Mouse (Mus musculus): Measurements from ENCODE around the gene Cers6.
A peak's percentile ranks its signal among the peaks of the same experiment; 100 is the strongest.

Cers6 gene

DNA sequence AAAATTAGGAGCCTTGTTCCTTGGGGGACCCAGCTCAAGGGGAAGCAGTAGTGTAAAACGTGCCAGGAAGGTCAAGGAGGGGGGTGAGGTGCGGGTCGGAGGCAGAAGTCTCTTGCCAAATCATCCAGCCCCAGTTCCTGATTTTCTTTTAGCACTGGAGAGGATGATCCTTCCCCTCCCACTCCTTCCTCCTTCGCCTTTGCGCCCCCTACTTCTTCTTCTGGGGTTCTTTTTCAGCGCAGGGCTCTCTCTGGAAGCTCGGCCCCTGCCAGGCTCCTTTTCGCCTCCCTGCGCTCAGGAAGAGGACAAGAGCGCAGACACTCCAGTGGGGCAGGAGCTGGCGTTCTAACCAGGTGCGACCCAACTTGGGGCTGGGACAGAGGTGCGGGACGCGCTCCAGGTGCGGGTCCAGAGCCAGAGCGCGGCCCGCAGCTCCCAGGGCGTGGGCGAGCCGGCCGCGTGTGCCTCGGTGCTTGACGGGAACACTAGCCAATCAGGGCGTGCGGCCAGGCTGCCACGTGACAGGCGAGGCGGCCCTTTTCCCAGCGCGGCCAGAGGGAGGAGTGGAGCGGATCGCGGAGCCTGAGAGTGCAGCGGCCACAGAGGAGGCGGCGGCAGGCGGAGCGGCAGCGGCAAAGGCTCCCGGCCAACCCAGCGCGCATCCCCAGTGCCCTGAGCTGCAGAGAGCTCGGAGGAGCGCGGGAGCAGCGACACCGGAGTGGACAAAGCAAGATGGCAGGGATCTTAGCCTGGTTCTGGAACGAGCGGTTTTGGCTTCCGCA is at the start of gene Cers6:
Gene Cers6, plus strand, starts transcription at position 538 of the 782 bp plus-strand sequence.
- DNase-seq (ENCODE audit: low read depth, low spot score): peak; percentile 85

DNA sequence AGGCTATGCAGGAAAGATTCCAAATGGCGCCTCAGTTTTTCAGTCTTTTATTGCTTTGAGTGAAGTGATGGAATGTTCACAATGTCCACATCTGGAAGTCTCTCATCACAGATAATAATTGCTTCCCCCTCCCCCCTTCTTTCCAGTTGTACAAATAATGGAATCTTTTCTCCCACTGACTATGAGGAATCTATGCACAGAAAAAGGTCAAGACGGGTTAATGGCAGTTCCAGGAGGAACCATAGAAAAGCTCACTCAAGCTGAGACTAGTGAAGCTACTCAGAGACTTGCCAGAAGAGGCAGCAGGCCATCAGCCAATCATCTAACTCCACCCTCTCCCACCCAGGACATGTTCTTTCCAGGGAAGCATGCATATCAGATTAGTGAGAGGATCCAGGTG is 46.8 kb upstream of the Cers6 start:
- DNase-seq (ENCODE audit: low read depth, low spot score): no peak

DNA sequence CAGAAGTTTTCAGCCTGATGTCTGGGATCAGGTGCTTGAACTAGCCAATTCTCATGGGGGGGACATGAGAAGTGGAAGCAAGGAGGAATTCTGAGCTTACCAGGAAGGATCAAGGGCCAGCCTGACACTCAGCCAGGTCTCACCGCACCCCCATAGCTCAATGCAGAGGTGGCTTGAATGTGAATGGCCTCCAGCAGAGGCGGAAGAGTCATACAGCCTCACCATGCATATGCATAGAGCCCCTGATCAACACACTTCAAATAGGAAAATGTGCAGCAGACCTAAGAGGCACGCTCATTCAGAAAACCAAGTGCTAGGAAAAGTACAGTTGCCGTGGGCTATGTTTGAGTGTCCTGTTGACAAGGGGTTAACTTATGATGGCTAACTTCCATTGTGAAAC is 42.2 kb upstream of the Cers6 start:
- no peak for DNase-seq (ENCODE audit: low read depth, low spot score)

- DNase-seq (ENCODE audit: low read depth, low spot score): no peak
These were observed 38.9 kb upstream of the Cers6 start for GRCm38 (mm10) chr2:68822152-68822887.

DNA sequence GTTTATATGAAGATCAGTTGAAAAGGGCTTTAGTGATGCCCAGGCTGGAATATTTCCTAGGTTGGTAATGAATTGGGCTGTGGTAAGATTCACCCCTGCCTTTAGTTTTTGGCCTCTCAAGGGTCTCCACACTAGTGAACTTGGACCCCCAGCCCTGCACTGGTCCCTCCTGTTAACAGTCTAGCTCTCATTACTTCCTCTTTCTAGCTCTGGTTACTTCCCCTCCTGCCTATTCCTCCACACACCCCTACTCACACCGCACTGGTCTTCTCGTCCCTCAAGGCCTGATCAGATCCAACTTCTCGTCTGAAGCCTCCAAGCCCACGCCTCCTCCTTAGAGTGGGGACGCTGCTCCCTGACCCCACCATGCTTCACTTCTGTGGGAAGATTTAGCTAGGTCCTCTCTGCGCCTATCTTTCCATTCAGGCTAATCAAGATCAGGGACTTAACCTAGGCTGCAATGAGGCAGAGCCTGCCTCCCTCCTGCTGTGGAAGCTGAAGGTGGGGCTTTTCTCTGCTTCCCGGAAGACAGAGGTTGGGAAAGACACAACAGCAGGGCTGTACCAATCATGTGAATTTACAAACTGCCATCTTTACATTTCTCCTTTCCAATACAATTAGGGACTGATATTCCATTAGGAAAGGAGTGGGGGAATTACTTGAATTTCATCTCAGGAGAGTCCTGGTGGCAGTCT is 35.8 kb upstream of the Cers6 start:
- DNase-seq (ENCODE audit: low read depth, low spot score): no peak

DNA sequence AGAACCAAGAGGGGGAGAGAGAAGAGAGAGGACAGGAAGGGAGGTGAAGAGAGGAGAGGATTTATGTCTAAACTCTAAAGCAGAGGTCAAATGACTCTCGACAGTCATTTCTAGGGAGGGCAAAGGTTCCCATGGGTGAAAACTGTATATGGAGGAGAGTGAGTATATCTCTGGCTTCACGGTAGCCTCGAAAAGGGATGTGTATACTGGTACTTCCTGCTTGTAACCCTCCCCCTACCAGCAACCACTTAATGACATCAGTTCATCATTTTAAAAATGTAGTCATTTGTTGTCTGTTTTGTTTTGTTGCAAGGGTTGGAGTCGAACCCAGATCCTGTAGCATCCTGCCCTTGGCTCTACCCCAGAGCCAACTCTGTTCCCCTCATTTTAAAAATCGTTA is 17.9 kb upstream of the Cers6 start:
- DNase-seq (ENCODE audit: low read depth, low spot score): no peak

GRCm38 (mm10) chr2:68844530-68844929 is 16.7 kb upstream of the Cers6 start:
- DNase-seq (ENCODE audit: low read depth, low spot score): no peak

DNA sequence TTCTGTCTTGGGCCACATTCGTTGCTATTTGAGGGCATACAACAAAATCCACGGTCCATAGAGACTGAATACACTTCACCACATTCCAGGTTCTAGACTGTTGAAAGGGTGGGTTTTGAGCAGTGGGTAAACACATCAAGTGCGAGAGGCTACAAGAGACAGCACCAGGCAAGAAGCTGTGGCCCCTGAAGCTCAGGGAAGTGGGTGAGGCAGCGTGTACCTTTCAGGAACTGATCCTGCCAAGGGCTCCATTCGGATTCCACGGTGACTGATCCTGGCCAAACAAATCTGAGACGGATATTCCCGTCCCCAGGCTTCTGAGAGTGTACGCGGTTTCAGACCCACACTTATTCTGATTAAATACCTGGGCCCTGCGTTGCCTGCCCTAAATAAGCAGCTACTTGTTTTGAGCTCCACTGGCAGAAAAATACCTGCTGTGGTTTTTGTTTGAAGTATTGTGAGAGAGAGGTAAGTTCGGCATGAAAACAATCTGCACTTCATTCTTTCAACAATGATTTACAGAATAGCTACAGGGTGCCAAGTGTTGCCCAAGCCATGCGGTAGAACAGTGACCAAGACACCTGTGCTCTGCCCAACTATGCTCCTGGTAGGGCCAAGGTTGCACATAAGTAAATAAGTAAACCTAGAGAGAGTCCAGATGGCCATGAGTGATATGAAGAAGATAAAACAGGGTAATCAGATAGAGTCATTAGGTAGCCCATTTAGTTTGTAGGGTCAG is 16.1 kb upstream of the Cers6 start:
- DNase-seq (ENCODE audit: low read depth, low spot score): no peak

- no peak for DNase-seq (ENCODE audit: low read depth, low spot score)
These were observed 850 bp upstream of the Cers6 start for GRCm38 (mm10) chr2:68860391-68860790.

DNA sequence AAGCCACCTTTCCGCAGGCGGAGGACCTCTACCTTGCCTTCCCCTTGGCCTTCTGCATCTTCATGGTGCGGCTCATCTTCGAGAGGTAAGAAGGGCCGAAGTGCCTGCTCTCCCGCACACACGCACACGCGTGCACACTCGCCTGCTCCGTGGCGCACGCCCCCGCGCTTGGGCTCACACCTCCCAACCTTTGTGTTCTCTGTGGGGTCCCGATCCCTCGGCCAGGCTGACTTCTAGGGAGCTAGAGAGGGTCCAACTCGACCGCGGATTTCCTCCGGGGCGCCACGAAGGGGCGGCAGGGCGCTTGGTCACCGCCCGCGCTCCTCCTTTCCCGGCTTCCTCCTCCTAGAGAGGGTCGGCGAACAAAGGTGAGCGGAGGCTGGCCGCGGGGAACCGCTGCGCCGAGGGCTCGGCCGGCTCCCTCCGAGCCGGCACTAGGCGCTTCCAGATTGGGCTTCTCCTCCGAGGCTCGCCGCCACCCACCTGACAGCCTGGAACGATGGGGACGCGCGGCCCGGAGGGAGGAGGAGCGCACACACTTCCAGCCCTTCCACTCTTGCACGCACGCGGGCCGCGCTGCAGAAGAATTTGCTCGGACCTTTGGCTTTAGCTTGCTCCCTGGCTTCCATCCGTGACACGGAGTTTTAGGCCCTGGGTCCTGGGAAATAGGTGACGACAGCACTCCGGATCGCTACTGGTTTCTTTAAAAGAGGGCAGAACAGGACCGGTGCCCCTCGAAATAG is 651 bp downstream of the Cers6 start:
- no peak for DNase-seq (ENCODE audit: low read depth, low spot score)

- DNase-seq (ENCODE audit: low read depth, low spot score): no peak
These were observed 1.4 kb downstream of the Cers6 start for GRCm38 (mm10) chr2:68862464-68863266.

DNA sequence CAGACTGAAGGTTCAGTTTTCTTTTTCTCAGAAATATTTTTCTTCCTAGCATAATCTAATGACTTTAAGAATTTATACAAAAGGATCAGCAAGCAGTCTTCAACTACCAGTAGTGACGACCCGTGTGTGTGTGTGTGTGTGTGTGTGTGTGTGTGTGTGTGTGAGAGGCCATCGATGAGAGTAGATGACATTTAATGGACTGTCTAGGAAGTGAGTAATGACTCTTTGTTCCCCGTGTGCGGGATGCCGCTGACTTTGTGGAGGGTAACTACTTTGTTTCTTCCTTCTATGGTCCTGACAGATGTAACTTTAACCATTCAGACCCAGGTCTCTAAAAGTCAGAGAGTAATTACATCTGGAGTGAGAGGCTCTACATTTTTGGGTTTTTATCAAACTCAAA is 2.3 kb downstream of the Cers6 start:
- DNase-seq (ENCODE audit: low read depth, low spot score): no peak

GRCm38 (mm10) chr2:68864366-68864765 is 3.1 kb downstream of the Cers6 start:
- DNase-seq (ENCODE audit: low read depth, low spot score): no peak

DNA sequence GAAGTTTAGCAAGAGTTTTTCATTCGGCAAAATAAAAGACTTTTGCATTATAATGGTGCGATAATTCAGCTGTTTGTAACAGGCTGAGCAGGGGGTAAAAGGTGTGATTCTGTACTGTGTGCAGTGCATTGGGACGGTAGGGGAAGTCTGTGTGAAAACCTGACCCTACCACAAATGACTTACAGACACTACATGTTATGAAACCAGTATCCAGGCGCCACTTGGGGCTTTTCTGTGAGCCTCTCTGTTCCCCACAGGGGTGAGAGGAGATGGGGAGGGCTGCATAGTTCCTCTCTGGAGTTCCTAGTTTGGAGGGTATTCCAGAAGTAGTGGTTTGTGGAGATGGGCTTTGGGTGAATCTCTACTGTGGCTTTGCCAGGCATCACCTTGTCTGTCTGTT is 5.9 kb downstream of the Cers6 start:
- DNase-seq (ENCODE audit: low read depth, low spot score): no peak

GRCm38 (mm10) chr2:68870999-68871780 is 9.9 kb downstream of the Cers6 start:
- DNase-seq (ENCODE audit: low read depth, low spot score): no peak

DNA sequence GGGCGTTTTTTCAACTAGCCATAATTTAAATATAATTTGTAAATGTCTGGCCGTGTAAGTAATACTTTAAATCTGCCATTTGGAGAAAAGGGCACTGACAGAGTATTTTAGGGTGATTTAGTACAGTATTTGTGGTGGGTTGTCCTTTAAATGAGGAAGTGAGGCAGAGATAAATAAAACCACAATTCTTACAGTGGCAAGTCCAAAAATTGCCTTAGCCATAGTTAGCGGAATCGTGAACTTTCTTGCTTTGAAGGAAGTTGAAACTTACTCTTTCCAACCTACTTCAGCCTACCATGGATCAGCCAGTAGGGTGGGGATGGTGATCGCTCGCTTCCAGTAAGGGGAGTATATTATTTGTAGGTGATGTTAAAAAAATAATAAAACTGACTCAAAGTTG is 11.8 kb downstream of the Cers6 start:
- DNase-seq (ENCODE audit: low read depth, low spot score): no peak

DNA sequence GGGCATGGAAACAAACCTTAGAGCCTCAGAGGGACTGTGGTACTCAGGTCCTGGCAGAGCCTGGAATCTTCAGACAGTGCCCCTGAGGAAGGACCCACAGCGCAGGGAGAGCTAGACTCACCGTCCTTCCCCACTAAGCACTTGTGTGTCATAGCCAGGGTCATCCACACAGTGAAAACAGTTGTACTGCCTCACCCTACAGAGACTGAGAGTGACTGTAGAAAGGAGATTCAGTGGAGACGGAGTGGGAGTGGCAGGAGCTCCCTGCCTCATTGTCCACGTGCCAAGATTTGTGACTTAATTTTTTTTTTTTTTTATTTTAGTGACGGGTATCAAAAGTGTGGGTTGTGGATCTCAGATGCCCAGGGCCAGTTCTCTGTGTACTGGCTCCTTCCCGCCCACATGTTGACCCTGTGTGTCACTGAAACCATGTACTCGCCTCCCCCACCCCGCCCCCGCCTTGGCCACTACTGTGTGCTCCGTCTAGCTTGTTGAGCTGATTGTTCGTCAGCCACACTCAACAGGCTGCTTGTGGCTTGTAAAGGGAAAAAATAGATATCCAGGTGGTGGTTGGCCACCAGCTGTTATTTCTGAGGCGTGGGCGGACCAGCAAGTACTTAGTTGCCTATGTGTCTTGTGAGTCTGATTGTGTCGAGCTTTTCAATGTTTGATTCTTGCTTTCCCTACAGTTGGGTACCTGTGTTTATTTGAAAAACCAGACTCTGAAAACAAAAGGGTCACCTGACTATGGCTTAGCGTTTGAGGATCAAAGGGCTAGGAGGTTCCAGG is 12.6 kb downstream of the Cers6 start:
- DNase-seq (ENCODE audit: low read depth, low spot score): peak; percentile 25

- DNase-seq (ENCODE audit: low read depth, low spot score): no peak
These were observed 13.3 kb downstream of the Cers6 start for GRCm38 (mm10) chr2:68874575-68874974.
